In genomic region chr9:74741949-74742348, GRCm38 (mm10) we compare ENCODE assay signal across 21 mouse cellular contexts.
DNase-seq lines count a peak whose midpoint lies in the region; ATAC-seq and TF ChIP-seq lines count a peak whose summit lies in the region.
"Had no signal": no experiment of that assay in that cellular context is flagged by ENCODE, and none has a peak within 500 bp of the region (broad histone marks: within the 10 kb centered on the region; RNA-seq: fewer than 3 reads in every experiment).

No protein-coding gene starts in this region.

- no peaks in the 10 kb centered on the region for H3K27me3 ChIP-seq in embryonic facial prominence, embryonic 14.5 days (replicated peaks; ENCODE audit: control insufficient read depth, insufficient read depth, low read length)
- H3K27me3 ChIP-seq in embryonic facial prominence, embryonic 10.5 days (replicated peaks; ENCODE audit: low read depth, poor library complexity, severe bottlenecking), result no peaks in the 10 kb centered on the region
- no peaks in the 10 kb centered on the region for H3K27me3 ChIP-seq in forebrain, postnatal 0 days (ENCODE audit: insufficient read depth, low read length)
- no peaks in the 10 kb centered on the region for H3K27me3 ChIP-seq in forebrain, embryonic 10.5 days (ENCODE audit: poor library complexity, severe bottlenecking)
- H3K27me3 ChIP-seq: embryonic facial prominence, embryonic 13.5 days; forebrain, embryonic 12.5 days; Patski had no signal

- 72% methylated on average over 2 of the region's 2 CpGs for WGBS in embryonic facial prominence, embryonic 14.5 days
- WGBS in embryonic facial prominence, embryonic 10.5 days, result 90% methylated on average over 2 of the region's 2 CpGs
- WGBS in forebrain, postnatal 0 days, result 79% methylated on average over 2 of the region's 2 CpGs
- 96% methylated on average over 2 of the region's 2 CpGs for WGBS in forebrain, embryonic 10.5 days

- H3K4me1 ChIP-seq in embryonic facial prominence, embryonic 14.5 days (ENCODE audit: control insufficient read depth, insufficient read depth, low read length), result no peaks in the 10 kb centered on the region
- H3K4me1 ChIP-seq in embryonic facial prominence, embryonic 10.5 days, result 0 out of 2 replicates have a peak, but pooled peaks cover 2% of the 10 kb centered on the region
- H3K4me1 ChIP-seq in forebrain, postnatal 0 days (ENCODE audit: insufficient read depth), result no peaks in the 10 kb centered on the region
- H3K4me1 ChIP-seq in forebrain, embryonic 10.5 days, result peaks cover 2% of the 10 kb centered on the region
- H3K4me1 ChIP-seq: embryonic facial prominence, embryonic 13.5 days; forebrain, embryonic 12.5 days had no signal

- no peak overlapping the region for H3K9ac ChIP-seq in embryonic facial prominence, embryonic 14.5 days (ENCODE audit: low read depth, low read length)
- H3K9ac ChIP-seq in forebrain, postnatal 0 days, result no peak overlapping the region
- H3K9ac ChIP-seq: embryonic facial prominence, embryonic 13.5 days; forebrain, embryonic 12.5 days had no signal

- no peaks in the 10 kb centered on the region for H3K36me3 ChIP-seq in embryonic facial prominence, embryonic 14.5 days (ENCODE audit: control insufficient read depth, insufficient read depth, low read length)
- no peaks in the 10 kb centered on the region for H3K36me3 ChIP-seq in embryonic facial prominence, embryonic 10.5 days (replicated peaks)
- H3K36me3 ChIP-seq in forebrain, postnatal 0 days (ENCODE audit: insufficient read depth), result no peaks in the 10 kb centered on the region
- no peaks in the 10 kb centered on the region for H3K36me3 ChIP-seq in forebrain, embryonic 10.5 days (replicated peaks)
- H3K36me3 ChIP-seq: embryonic facial prominence, embryonic 13.5 days; forebrain, embryonic 12.5 days; G1E had no signal

- DNase-seq in embryonic facial prominence, embryonic 14.5 days (ENCODE audit: low spot score), result peak; percentile 1
- DNase-seq in embryonic facial prominence, embryonic 10.5 days (ENCODE audit: low spot score), result no peak
- DNase-seq in forebrain, postnatal 0 days, result no peak
- DNase-seq in forebrain, embryonic 10.5 days (ENCODE audit: extremely low spot score, low spot score), result no peak
- peak; percentile 51 for DNase-seq in brain, embryonic 14.5 days (ENCODE audit: low read depth)
- DNase-seq: adrenal gland, adult 8-10 months; adrenal gland, postnatal 14 days; adrenal gland, postnatal 36 days; B cell, adult 2 months; cerebellum, adult 11 months; cerebellum, adult 2 months; cerebellum, adult 9-10 months; cerebellum, postnatal 10 days; cerebellum, postnatal 25 days had no signal

- no peak for ATAC-seq in embryonic facial prominence, embryonic 14.5 days (ENCODE audit: low read depth)
- ATAC-seq in forebrain, postnatal 0 days, result peak; percentile 67; the same call in 1 of the 2 replicates
- ATAC-seq: activated CD4-positive, CD25-positive, alpha-beta regulatory T cell, adult 4 months; CD4-positive, CD25-positive, alpha-beta regulatory T cell, adult 4 months; forebrain, embryonic 16.5 days; Patski had no signal

- no peak overlapping the region for H3K4me3 ChIP-seq in embryonic facial prominence, embryonic 14.5 days (ENCODE audit: low read depth, low read length)
- no peak overlapping the region for H3K4me3 ChIP-seq in embryonic facial prominence, embryonic 10.5 days
- H3K4me3 ChIP-seq in forebrain, postnatal 0 days (ENCODE audit: low read depth, low read length), result no peak overlapping the region
- no peak overlapping the region for H3K4me3 ChIP-seq in forebrain, embryonic 10.5 days
- H3K4me3 ChIP-seq: embryonic facial prominence, embryonic 13.5 days; forebrain, embryonic 12.5 days had no signal

- no peak for TF ChIP-seq CTCF in forebrain, postnatal 0 days (IDR thresholded peaks at IDR 0.05; ENCODE audit: low read depth)
- TF ChIP-seq CTCF in brain, embryonic 14.5 days (IDR thresholded peaks at IDR 0.05; ENCODE audit: borderline replicate concordance, extremely low read depth, insufficient read depth, insufficient read length), result no peak

- no peak for TF ChIP-seq POLR2A in brain, embryonic 14.5 days (IDR thresholded peaks at IDR 0.05; ENCODE audit: borderline replicate concordance, extremely low read depth, insufficient read depth, insufficient read length, poor library complexity, severe bottlenecking)

- H3K27ac ChIP-seq in embryonic facial prominence, embryonic 14.5 days (replicated peaks; ENCODE audit: low read depth, low read length), result no peak overlapping the region
- H3K27ac ChIP-seq in embryonic facial prominence, embryonic 10.5 days (replicated peaks), result no peak overlapping the region
- no peak overlapping the region for H3K27ac ChIP-seq in forebrain, postnatal 0 days (ENCODE audit: low read depth, low read length)
- H3K27ac ChIP-seq in forebrain, embryonic 10.5 days, result no peak overlapping the region
- H3K27ac ChIP-seq: embryonic facial prominence, embryonic 13.5 days; forebrain, embryonic 12.5 days had no signal

- H3K9me3 ChIP-seq in embryonic facial prominence, embryonic 14.5 days (ENCODE audit: control insufficient read depth, low read length), result no peaks in the 10 kb centered on the region
- H3K9me3 ChIP-seq in embryonic facial prominence, embryonic 10.5 days, result no peaks in the 10 kb centered on the region
- H3K9me3 ChIP-seq in forebrain, postnatal 0 days (ENCODE audit: low read length), result no peaks in the 10 kb centered on the region
- no peaks in the 10 kb centered on the region for H3K9me3 ChIP-seq in forebrain, embryonic 10.5 days
- H3K9me3 ChIP-seq: embryonic facial prominence, embryonic 13.5 days; forebrain, embryonic 12.5 days had no signal

- no peak overlapping the region for H3K4me2 ChIP-seq in embryonic facial prominence, embryonic 14.5 days (ENCODE audit: low read depth, low read length)
- no peak overlapping the region for H3K4me2 ChIP-seq in forebrain, postnatal 0 days (ENCODE audit: low read depth)
- H3K4me2 ChIP-seq: embryonic facial prominence, embryonic 13.5 days; forebrain, embryonic 12.5 days had no signal

Comparison
In these comparisons a context has a peak if more than half of its experiments do, and no peak if none do; other contexts are left out.
1. DNase-seq: peak in embryonic facial prominence, embryonic 14.5 days (single experiment) and brain, embryonic 14.5 days (single experiment); none in embryonic facial prominence, embryonic 10.5 days (single experiment), forebrain, postnatal 0 days (single experiment) and forebrain, embryonic 10.5 days (single experiment).